Mouse (Mus musculus) bone marrow, adult 2 months (tissue): ENCODE results near the gene Vpreb3. TPM values are rescaled to one million over a fixed set of nuclear protein-coding genes. Genes with fewer than 3 reads are reported as not detected.

Experiments used
- H3K27ac ChIP-seq: fragments of 200-500 bp; 2 replicates; pipeline ENCODE4 v1.5.1; 2012; ENCODE audit warnings: low read depth, mild to moderate bottlenecking, control low read depth, inconsistent platforms, low read length; ENCODE audit not compliant: control insufficient read depth, poor library complexity, insufficient read depth
- H3K4me1 ChIP-seq: fragments of 200-500 bp; 2 replicates; pipeline ENCODE4 v1.6.1; 2011; ENCODE audit warnings: low read length; ENCODE audit not compliant: control insufficient read depth, insufficient read depth
- H3K4me3 ChIP-seq: fragments of 200-500 bp; replicated peaks from 2 replicates; pipeline ENCODE3; 2011; ENCODE audit warnings: mild to moderate bottlenecking, low read depth, low read length, control low read depth; ENCODE audit not compliant: control insufficient read depth
- CTCF ChIP-seq: fragments of 200-500 bp; IDR thresholded peaks from 2 replicates; pipeline ENCODE4 v1.5.1; 2011; ENCODE audit warnings: low read length, control low read depth; ENCODE audit not compliant: control insufficient read depth, insufficient read depth
- POLR2A ChIP-seq: fragments of 200-500 bp; IDR thresholded peaks from 2 replicates; pipeline ENCODE4 v1.6.1; 2011; ENCODE audit warnings: low read depth, mild to moderate bottlenecking, control low read depth, low read length, borderline replicate concordance; ENCODE audit not compliant: control insufficient read depth
- WGBS: fragments of 180-500 bp; shearing (Covaris S2); methylation state at CpG from one replicate; pipeline ENCODE4 v1.1.7; 2018; 5-methylcytosine and 5-hydroxymethylcytosine counted together
- polyA plus RNA-seq: library from polyadenylated mRNA; stranded (reverse); fragments of >200 nt; gene quantifications from 2 replicates; pipeline ENCODE4 v1.2.4, GENCODE M21; 2011; ENCODE audit warnings: low replicate concordance; ENCODE audit not compliant: missing spikeins, insufficient read depth, insufficient read length

Gene Vpreb3
- polyA plus RNA-seq, result 41.8 and 84.9 TPM in 2 replicates

DNA sequence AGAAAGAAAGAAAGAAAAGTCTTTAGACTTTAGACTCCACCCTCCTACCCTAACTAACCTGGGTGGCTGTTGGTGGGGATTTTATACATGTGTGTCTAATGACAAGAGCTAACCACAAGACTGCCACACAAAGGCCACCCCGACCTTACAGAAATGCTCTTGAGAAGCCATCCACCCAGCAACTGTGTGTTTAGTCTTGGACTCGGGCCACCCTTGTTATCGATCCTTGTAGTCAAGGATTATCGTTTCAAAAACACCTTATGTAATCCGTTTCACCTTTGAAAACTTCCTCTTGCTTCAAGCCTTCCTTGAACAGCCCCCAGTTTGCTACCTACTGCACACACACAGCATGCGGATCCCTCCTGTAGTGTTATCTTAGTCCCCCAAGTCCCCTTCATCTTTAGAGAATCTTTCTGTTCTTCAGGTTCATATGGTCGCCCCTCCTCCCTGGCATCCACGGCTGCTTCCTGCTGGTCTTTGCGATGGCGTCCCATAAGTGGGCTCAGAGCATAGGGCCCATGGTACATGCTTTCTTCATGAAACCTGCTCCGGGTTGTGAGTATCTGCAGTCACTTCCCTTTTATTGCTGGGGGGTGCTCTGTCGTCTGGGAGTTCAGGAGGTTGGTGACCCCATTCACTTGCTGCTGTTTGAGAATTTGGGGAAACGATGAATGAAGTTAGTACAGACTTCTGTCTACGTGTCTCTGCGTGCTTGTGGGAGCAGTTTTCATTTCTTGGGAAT lies at the start of gene Vpreb3:
Gene Vpreb3 (plus strand): TSS at position 322 of the 742 bp plus-strand sequence.
- TF ChIP-seq CTCF, result no peak
- no peak for TF ChIP-seq POLR2A
- Histone ChIP-seq H3K27ac (no peak within 1 kb of the TSS), H3K4me1 (peaks cover 4% of the 10 kb centered on the region), H3K4me3 (no peak within 1 kb of the TSS)
- WGBS, result 42% methylated on average over 15 of the region's 15 CpGs

GRCm38 (mm10) chr10:75893089-75893750 lies 49.6 kb upstream of the Vpreb3 start, which contains the start of gene Derl3:
TSS of gene Derl3 (plus strand) at chr10:75893413.
- WGBS, result 2% methylated on average over 51 of the region's 51 CpGs
- H3K4me1 ChIP-seq, result peaks cover 1% of the 10 kb centered on the region; the same call in 1 of the 2 replicates
- TF ChIP-seq POLR2A (no peak; the same call in 1 of the 2 replicates), CTCF (no peak)
- no peak within 1 kb of the TSS; the same call in 1 of the 2 replicates for H3K27ac ChIP-seq
- H3K4me3 ChIP-seq, result peak within 1 kb of the TSS; percentile 53

DNA sequence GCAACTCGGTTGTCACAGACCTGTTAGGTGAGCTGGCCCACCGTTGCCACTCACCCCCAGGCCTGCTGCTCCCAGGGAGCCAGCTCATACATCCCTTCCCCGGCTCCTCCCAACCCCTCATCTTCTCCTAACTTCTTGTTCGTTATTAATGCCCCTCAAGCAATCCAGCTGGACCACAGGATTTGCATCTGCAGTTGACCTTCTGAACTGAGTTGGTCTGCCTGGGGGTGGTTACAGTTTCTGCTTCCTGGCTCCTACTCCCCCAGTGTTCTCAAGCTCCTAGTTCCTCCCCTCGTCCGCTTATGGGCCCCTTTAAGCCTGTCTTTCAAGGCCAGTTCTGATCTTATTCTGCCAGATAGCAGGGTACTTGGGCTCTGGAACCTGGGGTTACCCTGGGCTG lies 48.3 kb upstream of the Vpreb3 start:
- Histone ChIP-seq H3K4me1 (peaks cover 1% of the 10 kb centered on the region; the same call in 1 of the 2 replicates), H3K27ac (no peak overlapping the region), H3K4me3 (no peak overlapping the region)
- TF ChIP-seq CTCF (no peak), POLR2A (no peak)
- 81% methylated on average over 6 of the region's 6 CpGs for WGBS

- H3K27ac ChIP-seq, result no peak overlapping the region
- 88% methylated on average over 5 of the region's 5 CpGs for WGBS
- peaks cover 1% of the 10 kb centered on the region; the same call in 1 of the 2 replicates for H3K4me1 ChIP-seq
- TF ChIP-seq CTCF (no peak), POLR2A (no peak)
- H3K4me3 ChIP-seq, result no peak overlapping the region
These were observed 47.1 kb upstream of the Vpreb3 start for GRCm38 (mm10) chr10:75895730-75896129.

DNA sequence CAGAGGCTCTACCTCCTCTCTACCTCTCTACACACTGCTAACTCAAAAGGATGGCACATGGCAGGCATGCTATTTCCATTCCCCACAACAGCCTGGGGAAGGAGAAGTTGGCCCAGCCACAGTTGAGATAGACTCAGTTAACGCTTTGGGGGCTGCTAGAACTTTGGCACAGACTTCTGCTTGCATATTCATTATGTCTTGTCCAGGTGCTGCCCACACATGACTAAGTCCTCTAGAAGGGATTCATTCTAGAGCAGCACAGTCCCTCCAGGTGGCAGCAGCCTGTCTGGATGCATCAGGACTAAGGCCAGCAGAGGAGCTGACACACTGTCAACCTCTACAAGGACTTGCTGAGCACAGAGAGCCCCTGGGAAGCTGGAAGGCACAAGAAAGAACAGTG lies 46.6 kb upstream of the Vpreb3 start:
- 90% methylated on average over 1 of the region's 1 CpGs for WGBS
- TF ChIP-seq POLR2A, result no peak
- TF ChIP-seq CTCF, result no peak
- no peak overlapping the region for H3K4me3 ChIP-seq
- H3K27ac ChIP-seq, result no peak overlapping the region
- peaks cover 1% of the 10 kb centered on the region; the same call in 1 of the 2 replicates for H3K4me1 ChIP-seq

- peaks cover 1% of the 10 kb centered on the region; the same call in 1 of the 2 replicates for H3K4me1 ChIP-seq
- H3K4me3 ChIP-seq, result no peak overlapping the region
- H3K27ac ChIP-seq, result no peak overlapping the region
- WGBS, result 49% methylated on average over 6 of the region's 6 CpGs
- peak; percentile 79 for TF ChIP-seq CTCF
- no peak for TF ChIP-seq POLR2A
These were observed 45.5 kb upstream of the Vpreb3 start for GRCm38 (mm10) chr10:75897373-75897772.

- TF ChIP-seq CTCF (no peak), POLR2A (no peak)
- no peak overlapping the region for H3K27ac ChIP-seq
- H3K4me1 ChIP-seq, result peaks cover 1% of the 10 kb centered on the region; the same call in 1 of the 2 replicates
- 82% methylated on average over 6 of the region's 6 CpGs for WGBS
- H3K4me3 ChIP-seq, result no peak overlapping the region
These were observed 44.8 kb upstream of the Vpreb3 start for GRCm38 (mm10) chr10:75898039-75898564.

DNA sequence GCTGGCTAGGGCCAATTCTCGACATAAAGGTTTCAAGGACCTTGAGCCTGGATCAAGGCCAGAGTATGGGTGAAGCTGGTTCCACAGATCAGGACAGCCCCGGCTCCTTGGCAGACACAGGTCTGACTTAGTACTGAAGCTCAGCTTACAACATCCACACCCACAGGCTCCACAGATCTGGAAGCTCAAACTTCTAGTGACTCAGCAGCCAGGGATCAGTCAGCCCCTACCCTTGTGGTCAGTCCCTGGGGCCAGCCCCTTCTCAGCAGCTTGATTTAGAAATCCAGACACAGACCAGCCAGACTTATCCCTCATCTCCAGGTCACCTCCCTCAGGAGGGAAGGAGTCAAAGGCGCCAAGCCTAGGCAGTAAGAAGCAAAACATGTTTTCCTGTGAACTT lies 44.0 kb upstream of the Vpreb3 start:
- Histone ChIP-seq H3K4me1 (0 out of 2 replicates have a peak, but pooled peaks cover under 1% of the 10 kb centered on the region), H3K4me3 (no peak overlapping the region), H3K27ac (no peak overlapping the region)
- TF ChIP-seq CTCF (no peak), POLR2A (no peak)
- 81% methylated on average over 3 of the region's 3 CpGs for WGBS
